Mouse (Mus musculus) limb, embryonic 14.5 days (tissue): ENCODE measurements around the gene Ypel4. TPM values are rescaled to one million over a fixed set of nuclear protein-coding genes. Genes with fewer than 3 reads are reported as not detected.

Experiments
- ATAC-seq: fragments of 200-750 bp; cut with Nextera tagmentation; 2 replicates; pipeline ENCODE4 v1.8.0; 2017; ENCODE audit warnings: low read depth, moderate number of reproducible peaks, moderate TSS enrichment; ENCODE audit not compliant: low FRiP score
- DNase-seq: peaks from one replicate; pipeline ENCODE4 v3.0.0-alpha.2; 2015; ENCODE audit warnings: low spot score
- H3K27ac ChIP-seq: fragments of 300-500 bp; sonication (generic); replicated peaks from 2 replicates; pipeline ENCODE4 v1.5.1; 2014; ENCODE audit warnings: low read depth, mild to moderate bottlenecking, low read length, moderate library complexity, mixed read lengths
- H3K27me3 ChIP-seq: fragments of 300-500 bp; sonication (generic); 2 replicates; pipeline ENCODE4 v1.6.1; 2014; ENCODE audit warnings: low read length, mixed read lengths; ENCODE audit not compliant: control insufficient read depth, insufficient read depth
- H3K36me3 ChIP-seq: fragments of 300-500 bp; sonication (generic); 2 replicates; pipeline ENCODE4 v1.6.1; 2014; ENCODE audit warnings: mild to moderate bottlenecking, low read length, moderate library complexity, mixed read lengths; ENCODE audit not compliant: control insufficient read depth, insufficient read depth
- H3K4me1 ChIP-seq: fragments of 300-500 bp; sonication (generic); 2 replicates; pipeline ENCODE4 v1.6.1; 2014; ENCODE audit warnings: antibody characterized with exemption, low read length, mixed read lengths; ENCODE audit not compliant: control insufficient read depth, insufficient read depth
- H3K4me2 ChIP-seq: fragments of 300-500 bp; sonication (generic); replicated peaks from 2 replicates; pipeline ENCODE4 v1.6.1; 2014; ENCODE audit warnings: low read depth, mild to moderate bottlenecking, low read length, moderate library complexity; ENCODE audit not compliant: severe bottlenecking
- H3K4me3 ChIP-seq: fragments of 300-500 bp; sonication (generic); replicated peaks from 2 replicates; pipeline ENCODE4 v1.5.1; 2014; ENCODE audit warnings: low read length
- H3K9ac ChIP-seq: fragments of 300-500 bp; sonication (generic); 2 replicates; pipeline ENCODE4 v1.6.1; 2014; ENCODE audit warnings: mild to moderate bottlenecking, low read depth, low read length, moderate library complexity; ENCODE audit not compliant: severe bottlenecking
- H3K9me3 ChIP-seq: fragments of 300-500 bp; sonication (generic); 2 replicates; pipeline ENCODE4 v1.6.1; 2016; ENCODE audit warnings: low read length; ENCODE audit not compliant: control insufficient read depth
- POLR2A ChIP-seq: fragments of 200-500 bp; IDR thresholded peaks from 2 replicates; pipeline ENCODE4 v1.8.0; 2012; ENCODE audit warnings: inconsistent platforms, mild to moderate bottlenecking, moderate library complexity, borderline replicate concordance; ENCODE audit not compliant: insufficient read depth, insufficient read length; ENCODE audit errors: extremely low read depth
- WGBS: fragments of 180-500 bp; shearing (Covaris S2); extraction: QIAGEN DNeasy Blood & Tissue Kit; methylation state at CpG from one replicate; pipeline ENCODE4 v1.1.7; 2014; 5-methylcytosine and 5-hydroxymethylcytosine counted together
- polyA plus RNA-seq, 2 experiments: library from polyadenylated mRNA; depleted of rRNA in 1 of 2; stranded (reverse) in 1 of 2; unstranded in 1 of 2; fragments of >200 nt; fragmentation: Nextera tagmentation in 1 of 2; extraction: Ambion mirVana in 1 of 2; gene quantifications; 2 replicates each; pipeline versions ENCODE4 v1.2.1 to v1.2.3; 2012 to 2014

The Ypel4 gene
- polyA plus RNA-seq, 2 experiments = 7.4 to 14.6 TPM

DNA sequence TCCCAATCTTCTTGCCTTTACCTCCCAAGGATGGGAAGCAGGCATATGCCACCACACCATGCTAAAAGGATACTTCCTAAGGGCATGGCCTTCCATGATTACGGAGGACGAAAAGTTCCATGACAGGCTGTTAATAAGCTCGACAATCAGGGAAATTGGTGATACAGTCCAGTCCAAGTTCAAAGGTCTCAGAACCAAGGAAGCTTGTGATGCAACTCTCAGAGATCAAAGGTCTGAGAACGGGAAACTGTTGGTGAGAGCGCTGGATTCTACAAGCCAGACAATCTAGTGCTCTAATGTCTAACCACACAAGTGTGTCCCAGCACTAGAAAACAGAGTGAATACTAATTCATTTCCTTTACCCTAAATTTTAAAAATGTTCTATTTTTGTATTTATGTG, 22.4 kb downstream of the Ypel4 start:
- ATAC-seq (no peak), DNase-seq (no peak)
- Histone ChIP-seq H3K9ac (no peak overlapping the region), H3K9me3 (no peaks in the 10 kb centered on the region), H3K36me3 (no peaks in the 10 kb centered on the region), H3K4me1 (no peaks in the 10 kb centered on the region), H3K4me2 (no peak overlapping the region), H3K27me3 (no peaks in the 10 kb centered on the region), H3K4me3 (no peak overlapping the region), H3K27ac (no peak overlapping the region)
- no peak for TF ChIP-seq POLR2A
- 65% methylated on average over 5 of the region's 5 CpGs for WGBS

DNA sequence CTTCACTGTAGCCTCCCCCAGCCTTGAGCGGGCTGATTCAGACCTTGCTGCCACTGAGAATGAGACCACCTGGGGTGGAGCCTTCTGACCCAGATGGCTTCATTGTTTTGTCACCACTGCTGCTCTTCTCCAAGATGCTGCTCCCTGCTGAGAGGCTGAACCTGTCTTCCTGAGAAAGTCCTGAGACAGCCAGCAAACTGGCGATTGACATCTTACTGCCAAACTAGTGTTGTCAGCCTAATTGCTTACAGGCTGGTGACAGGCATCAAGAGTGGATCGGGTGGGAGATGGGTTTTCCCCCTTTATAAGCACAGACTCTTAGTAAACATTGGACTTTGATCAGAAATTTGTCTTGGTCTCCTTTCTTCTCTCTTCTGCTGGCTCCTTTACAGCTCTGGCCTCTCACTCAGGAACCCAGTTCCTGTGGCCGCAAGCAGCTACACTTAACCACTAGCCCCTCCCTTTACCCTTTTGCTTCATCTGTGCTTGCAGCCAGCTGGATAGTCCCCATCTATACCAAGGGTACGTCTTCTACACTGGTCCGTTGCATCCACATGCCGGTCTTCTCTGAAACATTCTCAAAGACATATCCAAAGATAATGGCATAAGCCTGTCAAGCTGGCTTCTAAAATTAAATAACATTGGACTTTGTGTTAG, 23.3 kb downstream of the Ypel4 start:
- no peaks in the 10 kb centered on the region for H3K9me3 ChIP-seq
- no peak for DNase-seq
- H3K4me3 ChIP-seq = no peak overlapping the region
- TF ChIP-seq POLR2A = no peak
- H3K4me2 ChIP-seq = no peak overlapping the region
- 55% methylated on average over 7 of the region's 7 CpGs for WGBS
- H3K4me1 ChIP-seq = no peaks in the 10 kb centered on the region
- no peak for ATAC-seq
- H3K27ac ChIP-seq = no peak overlapping the region
- H3K36me3 ChIP-seq = no peaks in the 10 kb centered on the region
- H3K9ac ChIP-seq = no peak overlapping the region
- no peaks in the 10 kb centered on the region for H3K27me3 ChIP-seq

DNA sequence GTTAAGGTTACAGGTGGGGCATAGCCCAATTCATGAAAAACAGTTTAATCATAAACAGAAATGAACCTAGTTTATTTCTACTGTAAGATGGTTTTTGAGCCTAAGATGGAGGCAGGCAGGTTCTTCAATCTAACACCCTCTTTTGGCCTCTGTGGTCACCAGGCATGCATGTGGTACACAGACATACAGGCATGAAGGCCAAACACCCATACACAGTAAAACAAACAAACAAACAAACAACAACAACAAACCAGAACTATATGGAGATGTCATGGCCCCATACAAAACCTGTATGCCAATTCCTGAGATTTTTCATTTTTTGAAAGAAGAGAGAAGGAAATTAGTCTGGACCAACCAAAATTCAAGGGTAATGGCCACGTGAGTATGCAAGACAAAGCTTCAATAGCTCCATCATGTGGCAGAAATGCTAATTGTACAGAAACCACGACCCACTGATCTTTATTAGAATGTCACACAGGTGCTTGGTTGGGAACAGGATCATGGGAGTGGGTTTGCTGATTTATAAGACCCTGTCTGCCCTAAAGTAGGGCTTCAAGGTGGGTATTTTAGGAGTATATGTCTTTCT, 24.8 kb downstream of the Ypel4 start:
- Histone ChIP-seq H3K4me3 (no peak overlapping the region), H3K27me3 (no peaks in the 10 kb centered on the region), H3K4me1 (no peaks in the 10 kb centered on the region), H3K36me3 (no peaks in the 10 kb centered on the region), H3K27ac (no peak overlapping the region), H3K9ac (no peak overlapping the region), H3K4me2 (no peak overlapping the region), H3K9me3 (no peaks in the 10 kb centered on the region)
- no peak for TF ChIP-seq POLR2A
- DNase-seq (peak; percentile 72), ATAC-seq (peak; percentile 77)
- 2% methylated on average over 2 of the region's 2 CpGs for WGBS

DNA sequence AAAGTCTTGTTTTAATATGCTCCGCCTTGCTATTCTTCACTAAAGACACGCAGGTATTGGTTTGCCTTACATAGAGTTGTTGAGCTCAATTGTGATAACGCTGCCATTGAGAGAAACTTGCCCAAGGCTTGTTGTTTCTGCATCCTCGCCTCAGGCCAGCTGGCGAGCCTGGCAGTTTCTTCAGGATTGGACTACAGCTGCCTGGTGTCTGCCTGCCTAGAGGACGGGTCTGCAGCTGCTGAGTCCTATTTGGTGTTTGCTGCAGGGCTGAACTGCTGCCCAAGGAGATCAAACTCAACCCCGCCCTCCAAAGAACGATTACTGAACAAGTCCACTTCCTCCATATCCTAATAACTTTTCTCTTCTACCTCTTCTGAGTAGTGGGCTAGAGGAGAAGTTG, 26.9 kb downstream of the Ypel4 start:
- TF ChIP-seq POLR2A = no peak
- Histone ChIP-seq H3K9me3 (no peaks in the 10 kb centered on the region), H3K4me3 (no peak overlapping the region), H3K9ac (no peak overlapping the region), H3K27ac (no peak overlapping the region), H3K27me3 (no peaks in the 10 kb centered on the region), H3K36me3 (no peaks in the 10 kb centered on the region), H3K4me1 (no peaks in the 10 kb centered on the region), H3K4me2 (no peak overlapping the region)
- WGBS = 63% methylated on average over 8 of the region's 8 CpGs
- ATAC-seq (no peak), DNase-seq (no peak)

DNA sequence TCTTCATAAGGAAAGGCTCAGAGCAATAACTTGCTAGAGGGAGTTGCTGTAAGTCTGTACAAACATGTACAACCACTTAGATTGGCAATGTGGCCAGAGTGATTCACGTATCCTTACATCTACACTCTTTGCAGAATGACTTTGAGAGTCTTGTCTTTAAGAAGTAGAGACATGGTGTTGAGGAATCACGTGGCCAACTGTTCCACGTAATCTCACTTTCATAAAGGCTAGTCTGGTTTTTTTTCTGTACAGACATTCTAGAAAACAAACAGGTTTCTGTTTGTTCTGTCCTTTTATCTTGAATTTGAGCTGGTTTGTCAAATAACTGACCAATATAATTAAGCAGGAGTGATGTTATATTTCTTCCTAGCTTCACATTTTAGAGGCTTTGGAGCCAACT, 27.5 kb downstream of the Ypel4 start:
- TF ChIP-seq POLR2A = no peak
- Histone ChIP-seq H3K27ac (no peak overlapping the region), H3K4me2 (no peak overlapping the region), H3K4me1 (no peaks in the 10 kb centered on the region), H3K36me3 (no peaks in the 10 kb centered on the region), H3K9ac (no peak overlapping the region), H3K27me3 (no peaks in the 10 kb centered on the region), H3K4me3 (no peak overlapping the region), H3K9me3 (no peaks in the 10 kb centered on the region)
- no peak for DNase-seq
- WGBS = 79% methylated on average over 3 of the region's 3 CpGs
- ATAC-seq = no peak
